Mouse (Mus musculus): ENCODE measurements around the gene Arhgap25. TPM values are rescaled to one million over a fixed set of nuclear protein-coding genes. Genes with fewer than 3 reads are reported as not detected.

The Arhgap25 gene
- polyA plus RNA-seq, 1 experiment from 2014 or later = 4.4 TPM

DNA sequence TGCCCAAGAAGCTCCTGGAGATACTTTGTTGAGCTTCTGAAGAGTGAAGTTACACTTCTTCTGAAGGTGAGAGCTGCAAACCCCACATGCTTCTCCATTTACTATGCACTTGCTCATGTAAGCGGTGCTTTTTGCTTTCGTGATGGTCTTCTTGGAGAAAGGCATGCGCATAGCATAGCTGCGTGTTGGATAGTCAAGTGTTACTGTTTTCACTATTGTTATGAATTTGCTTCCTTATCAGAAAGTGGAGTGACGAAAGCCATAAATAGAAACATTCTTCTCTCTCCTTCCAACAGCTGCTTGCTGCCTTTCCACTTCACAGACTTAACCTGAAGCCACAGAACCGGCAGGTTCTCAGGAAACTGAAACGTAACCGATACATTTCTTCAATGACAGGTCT lies 96.3 kb downstream of the Arhgap25 start:
- H3K4me3 ChIP-seq (ENCODE audit: low read depth, low read length) = no peak overlapping the region
- WGBS = 75% methylated on average over 8 of the region's 8 CpGs
- H3K9me3 ChIP-seq (ENCODE audit: control insufficient read depth, low read depth, low read length) = no peaks in the 10 kb centered on the region
- H3K9ac ChIP-seq (replicated peaks; ENCODE audit: low read depth, low read length) = no peak overlapping the region
- no peaks in the 10 kb centered on the region for H3K4me1 ChIP-seq (ENCODE audit: control insufficient read depth, insufficient read depth, low read length)
- ATAC-seq (ENCODE audit: insufficient number of reproducible peaks, insufficient read depth, low FRiP score, low read depth) = no peak
- no peak overlapping the region for H3K27ac ChIP-seq (ENCODE audit: low read length)
- no peaks in the 10 kb centered on the region for H3K27me3 ChIP-seq (ENCODE audit: control insufficient read depth, insufficient read depth, low read length)
- no peaks in the 10 kb centered on the region for H3K36me3 ChIP-seq (ENCODE audit: control insufficient read depth, insufficient read depth, low read length)
- no peak overlapping the region for H3K4me2 ChIP-seq (replicated peaks; ENCODE audit: low read depth, low read length)

DNA sequence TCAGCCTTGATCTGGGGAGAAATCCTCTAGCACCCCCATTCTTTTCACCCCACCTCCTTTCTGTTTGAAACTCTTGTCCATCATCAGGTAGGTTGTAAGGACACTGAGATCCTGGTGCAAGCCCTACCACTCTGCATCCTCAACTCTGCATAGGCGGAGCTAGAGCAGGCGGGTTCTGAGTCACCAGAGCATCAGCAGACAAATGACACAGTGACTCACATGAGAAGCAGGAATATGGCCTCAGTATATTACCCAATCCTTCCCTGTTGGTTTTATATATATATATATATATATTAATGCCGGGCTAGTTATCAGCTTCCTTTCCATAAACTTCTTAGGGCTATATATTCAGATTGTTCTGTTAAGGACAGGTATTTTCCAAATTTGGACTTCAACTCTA lies 97.3 kb downstream of the Arhgap25 start:
- Histone ChIP-seq H3K27me3 (ENCODE audit: control insufficient read depth, insufficient read depth, low read length) (no peaks in the 10 kb centered on the region), H3K4me2 (replicated peaks; ENCODE audit: low read depth, low read length) (no peak overlapping the region), H3K9ac (replicated peaks; ENCODE audit: low read depth, low read length) (no peak overlapping the region), H3K27ac (ENCODE audit: low read length) (no peak overlapping the region), H3K4me1 (ENCODE audit: control insufficient read depth, insufficient read depth, low read length) (no peaks in the 10 kb centered on the region), H3K9me3 (ENCODE audit: control insufficient read depth, low read depth, low read length) (no peaks in the 10 kb centered on the region), H3K36me3 (ENCODE audit: control insufficient read depth, insufficient read depth, low read length) (no peaks in the 10 kb centered on the region), H3K4me3 (ENCODE audit: low read depth, low read length) (no peak overlapping the region)
- WGBS = 91% methylated on average over 3 of the region's 3 CpGs
- ATAC-seq (ENCODE audit: insufficient number of reproducible peaks, insufficient read depth, low FRiP score, low read depth) = no peak

- no peaks in the 10 kb centered on the region for H3K4me1 ChIP-seq (ENCODE audit: control insufficient read depth, insufficient read depth, low read length)
- WGBS = 39% methylated on average over 7 of the region's 7 CpGs
- H3K4me3 ChIP-seq (ENCODE audit: low read depth, low read length) = no peak within 1 kb of the TSS
- H3K27me3 ChIP-seq (ENCODE audit: control insufficient read depth, insufficient read depth, low read length) = no peaks in the 10 kb centered on the region
- no peaks in the 10 kb centered on the region for H3K9me3 ChIP-seq (ENCODE audit: control insufficient read depth, low read depth, low read length)
- H3K27ac ChIP-seq (ENCODE audit: low read length) = no peak within 1 kb of the TSS
- no peaks in the 10 kb centered on the region for H3K36me3 ChIP-seq (ENCODE audit: control insufficient read depth, insufficient read depth, low read length)
- ATAC-seq (ENCODE audit: insufficient number of reproducible peaks, insufficient read depth, low FRiP score, low read depth) = no peak
- H3K4me2 ChIP-seq (replicated peaks; ENCODE audit: low read depth, low read length) = no peak within 1 kb of the TSS
- H3K9ac ChIP-seq (replicated peaks; ENCODE audit: low read depth, low read length) = no peak within 1 kb of the TSS
Observed at GRCm38 (mm10) chr6:87428487-87429044, 104.5 kb downstream of the Arhgap25 start, which contains the start of gene Bmp10. Gene Bmp10, plus strand, starts transcription at chr6:87428994.

- Histone ChIP-seq H3K4me3 (ENCODE audit: low read depth, low read length) (no peak overlapping the region), H3K4me2 (replicated peaks; ENCODE audit: low read depth, low read length) (no peak overlapping the region), H3K27ac (ENCODE audit: low read length) (no peak overlapping the region), H3K9ac (replicated peaks; ENCODE audit: low read depth, low read length) (no peak overlapping the region), H3K36me3 (ENCODE audit: control insufficient read depth, insufficient read depth, low read length) (no peaks in the 10 kb centered on the region), H3K27me3 (ENCODE audit: control insufficient read depth, insufficient read depth, low read length) (no peaks in the 10 kb centered on the region), H3K4me1 (ENCODE audit: control insufficient read depth, insufficient read depth, low read length) (no peaks in the 10 kb centered on the region), H3K9me3 (ENCODE audit: control insufficient read depth, low read depth, low read length) (no peaks in the 10 kb centered on the region)
- 80% methylated on average over 8 of the region's 8 CpGs for WGBS
- no peak for ATAC-seq (ENCODE audit: insufficient number of reproducible peaks, insufficient read depth, low FRiP score, low read depth)
Observed at GRCm38 (mm10) chr6:87427616-87428015, 105.4 kb downstream of the Arhgap25 start.

DNA sequence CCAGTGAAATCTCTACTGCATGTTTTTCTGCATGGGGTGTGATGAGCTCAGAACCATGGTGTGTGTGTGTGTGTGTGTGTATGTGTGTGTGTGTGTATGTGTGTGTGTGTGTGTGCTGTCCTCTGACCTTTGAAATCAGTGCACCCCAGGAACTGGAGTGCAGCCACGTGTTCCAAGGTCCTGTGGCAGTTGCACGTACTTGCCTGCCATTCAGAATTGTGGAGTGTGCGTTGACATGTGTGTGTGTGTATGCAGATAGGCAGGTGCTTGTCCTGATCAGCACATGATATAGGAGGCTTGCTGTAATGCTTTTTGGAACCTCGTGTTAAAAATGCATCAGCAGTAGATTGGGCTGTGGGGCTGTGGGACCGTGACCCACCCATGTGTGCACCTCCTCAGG lies 106.1 kb downstream of the Arhgap25 start:
- Histone ChIP-seq H3K27me3 (ENCODE audit: control insufficient read depth, insufficient read depth, low read length) (no peaks in the 10 kb centered on the region), H3K9me3 (ENCODE audit: control insufficient read depth, low read depth, low read length) (no peaks in the 10 kb centered on the region), H3K36me3 (ENCODE audit: control insufficient read depth, insufficient read depth, low read length) (no peaks in the 10 kb centered on the region), H3K9ac (replicated peaks; ENCODE audit: low read depth, low read length) (no peak overlapping the region), H3K4me2 (replicated peaks; ENCODE audit: low read depth, low read length) (no peak overlapping the region), H3K4me1 (ENCODE audit: control insufficient read depth, insufficient read depth, low read length) (no peaks in the 10 kb centered on the region), H3K4me3 (ENCODE audit: low read depth, low read length) (no peak overlapping the region), H3K27ac (ENCODE audit: low read length) (no peak overlapping the region)
- WGBS = 86% methylated on average over 5 of the region's 5 CpGs
- no peak for ATAC-seq (ENCODE audit: insufficient number of reproducible peaks, insufficient read depth, low FRiP score, low read depth)

- no peaks in the 10 kb centered on the region for H3K9me3 ChIP-seq (ENCODE audit: control insufficient read depth, low read depth, low read length)
- no peak for ATAC-seq (ENCODE audit: insufficient number of reproducible peaks, insufficient read depth, low FRiP score, low read depth)
- H3K27ac ChIP-seq (ENCODE audit: low read length) = no peak overlapping the region
- WGBS = 63% methylated on average over 19 of the region's 19 CpGs
- no peak overlapping the region for H3K4me2 ChIP-seq (replicated peaks; ENCODE audit: low read depth, low read length)
- no peaks in the 10 kb centered on the region for H3K36me3 ChIP-seq (ENCODE audit: control insufficient read depth, insufficient read depth, low read length)
- H3K4me1 ChIP-seq (ENCODE audit: control insufficient read depth, insufficient read depth, low read length) = no peaks in the 10 kb centered on the region
- no peak overlapping the region for H3K9ac ChIP-seq (replicated peaks; ENCODE audit: low read depth, low read length)
- H3K27me3 ChIP-seq (ENCODE audit: control insufficient read depth, insufficient read depth, low read length) = no peaks in the 10 kb centered on the region
- no peak overlapping the region for H3K4me3 ChIP-seq (ENCODE audit: low read depth, low read length)
Observed at GRCm38 (mm10) chr6:87424037-87424816, 108.8 kb downstream of the Arhgap25 start.

GRCm38 (mm10) chr6:87422304-87422703 lies 110.8 kb downstream of the Arhgap25 start:
- no peak for ATAC-seq (ENCODE audit: insufficient number of reproducible peaks, insufficient read depth, low FRiP score, low read depth)
- Histone ChIP-seq H3K36me3 (ENCODE audit: control insufficient read depth, insufficient read depth, low read length) (no peaks in the 10 kb centered on the region), H3K4me3 (ENCODE audit: low read depth, low read length) (no peak overlapping the region), H3K4me1 (ENCODE audit: control insufficient read depth, insufficient read depth, low read length) (no peaks in the 10 kb centered on the region), H3K27ac (ENCODE audit: low read length) (no peak overlapping the region), H3K27me3 (ENCODE audit: control insufficient read depth, insufficient read depth, low read length) (no peaks in the 10 kb centered on the region), H3K9ac (replicated peaks; ENCODE audit: low read depth, low read length) (no peak overlapping the region), H3K9me3 (ENCODE audit: control insufficient read depth, low read depth, low read length) (no peaks in the 10 kb centered on the region), H3K4me2 (replicated peaks; ENCODE audit: low read depth, low read length) (no peak overlapping the region)
- WGBS = 60% methylated on average over 7 of the region's 7 CpGs

DNA sequence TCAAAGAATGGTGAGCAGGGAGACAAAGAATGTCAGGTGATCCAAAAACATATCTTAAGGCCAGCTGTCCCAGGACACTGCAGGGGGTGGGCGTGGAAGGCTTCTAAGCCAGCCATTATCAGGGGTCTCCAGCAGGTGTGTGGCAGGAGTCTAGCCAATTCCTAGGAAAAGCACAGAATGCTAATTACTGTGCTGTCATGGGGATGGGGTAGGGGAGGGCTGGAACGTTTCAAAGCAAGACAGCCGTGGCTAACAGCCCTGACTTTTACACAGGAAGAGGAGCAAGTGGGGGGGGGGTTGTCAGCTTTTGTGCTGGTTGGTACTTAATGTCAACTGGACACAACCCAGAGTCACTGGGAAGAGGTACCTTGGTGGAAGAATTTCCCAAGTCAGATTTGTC lies 121.0 kb downstream of the Arhgap25 start:
- Histone ChIP-seq H3K4me2 (replicated peaks; ENCODE audit: low read depth, low read length) (no peak overlapping the region), H3K27ac (ENCODE audit: low read length) (no peak overlapping the region), H3K36me3 (ENCODE audit: control insufficient read depth, insufficient read depth, low read length) (no peaks in the 10 kb centered on the region), H3K9me3 (ENCODE audit: control insufficient read depth, low read depth, low read length) (no peaks in the 10 kb centered on the region), H3K4me1 (ENCODE audit: control insufficient read depth, insufficient read depth, low read length) (no peaks in the 10 kb centered on the region), H3K9ac (replicated peaks; ENCODE audit: low read depth, low read length) (no peak overlapping the region), H3K4me3 (ENCODE audit: low read depth, low read length) (no peak overlapping the region), H3K27me3 (ENCODE audit: control insufficient read depth, insufficient read depth, low read length) (no peaks in the 10 kb centered on the region)
- WGBS = 29% methylated on average over 3 of the region's 3 CpGs
- no peak for ATAC-seq (ENCODE audit: insufficient number of reproducible peaks, insufficient read depth, low FRiP score, low read depth)
